Mouse (Mus musculus) ovary, postnatal 10 days (tissue): ENCODE data around the gene Hist1h3c.
A peak's percentile ranks its signal among the peaks of the same experiment; 100 is the strongest.
"Not testable (repeated sequence)": the region's sequence is repeated elsewhere in the genome, so short reads cannot be mapped to it uniquely, and the experiment has no call there.

Source experiments
- DNase-seq: peaks from one replicate; pipeline ENCODE4 v3.0.0; 2022; ENCODE audit warnings: low spot score

The Hist1h3c gene

DNA sequence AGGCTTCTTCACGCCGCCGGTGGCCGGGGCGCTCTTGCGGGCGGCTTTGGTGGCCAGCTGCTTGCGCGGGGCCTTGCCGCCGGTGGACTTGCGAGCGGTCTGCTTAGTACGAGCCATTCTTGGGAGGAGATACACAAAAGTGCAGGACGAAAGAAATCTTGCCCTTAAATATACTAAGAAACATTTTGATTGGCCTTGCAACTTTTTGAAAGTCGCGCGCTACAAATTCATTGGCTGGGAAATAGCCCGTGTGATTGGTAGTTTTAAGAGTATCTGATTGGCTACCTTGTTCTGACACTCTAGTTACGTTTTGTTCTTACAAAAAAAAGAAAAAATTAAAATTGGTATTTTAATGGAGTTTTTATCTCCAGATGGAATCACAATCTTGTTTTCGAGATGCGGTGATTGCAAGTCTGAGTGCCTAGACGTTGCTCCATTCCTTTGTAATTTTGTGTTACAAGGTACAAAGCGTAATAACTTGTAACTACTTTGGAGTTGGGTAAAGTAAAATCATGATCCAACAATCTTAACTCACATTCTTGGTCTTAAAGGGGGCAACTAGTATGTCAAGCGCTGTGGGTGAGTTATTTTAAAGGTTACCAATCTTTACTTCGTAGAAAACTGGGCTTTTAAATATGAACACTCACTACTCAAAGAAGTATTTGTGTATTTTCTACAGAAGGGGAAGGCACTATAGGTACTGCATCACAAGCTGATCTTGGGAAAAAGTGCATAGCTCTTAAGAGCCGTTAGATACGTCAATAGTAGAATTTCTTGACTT, at the start of gene Hist1h3c:
Hist1h3c (minus strand) TSS at position 222 of the 781 bp plus-strand sequence.
- DNase-seq = no peak

DNA sequence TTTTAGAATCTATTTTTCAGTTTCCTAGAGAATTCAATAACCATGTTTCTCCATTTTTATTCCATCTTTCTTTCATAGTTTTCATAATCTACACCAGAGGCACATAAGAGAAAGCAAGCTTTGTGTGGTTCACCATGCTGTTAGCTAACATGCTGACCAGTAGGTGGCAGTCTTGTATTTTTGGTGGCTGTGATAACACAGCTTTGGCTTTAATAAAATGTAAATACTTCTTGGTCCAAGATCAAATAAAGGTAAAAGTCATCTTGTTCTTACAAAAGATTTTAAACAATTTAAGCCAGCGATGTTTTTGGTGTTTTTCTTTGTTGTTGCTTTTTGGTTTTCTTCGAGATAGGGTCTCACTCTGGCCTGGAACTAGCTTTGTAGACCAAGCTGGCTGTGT, 47.1 kb upstream of the Hist1h3c start:
- no peak for DNase-seq

DNA sequence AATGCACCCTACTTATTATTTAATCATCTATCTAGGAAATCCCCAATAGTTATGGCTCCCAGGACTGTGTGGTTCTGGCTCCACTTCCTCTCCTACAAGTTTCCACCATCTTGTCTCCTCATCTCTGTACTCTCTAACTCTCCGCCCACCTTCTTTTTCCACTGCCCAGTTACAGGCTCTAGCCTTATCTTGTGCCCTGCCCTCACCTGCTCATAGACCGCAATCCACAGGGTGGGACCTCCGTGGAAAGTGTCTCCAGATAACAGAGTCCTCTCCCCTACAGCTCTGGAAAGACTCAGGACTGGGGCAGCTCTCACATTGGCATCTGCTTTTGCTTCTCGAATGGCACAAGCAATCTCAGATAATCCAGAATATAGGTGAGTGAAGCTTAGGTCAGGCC, 33.6 kb upstream of the Hist1h3c start:
- DNase-seq = no peak

DNA sequence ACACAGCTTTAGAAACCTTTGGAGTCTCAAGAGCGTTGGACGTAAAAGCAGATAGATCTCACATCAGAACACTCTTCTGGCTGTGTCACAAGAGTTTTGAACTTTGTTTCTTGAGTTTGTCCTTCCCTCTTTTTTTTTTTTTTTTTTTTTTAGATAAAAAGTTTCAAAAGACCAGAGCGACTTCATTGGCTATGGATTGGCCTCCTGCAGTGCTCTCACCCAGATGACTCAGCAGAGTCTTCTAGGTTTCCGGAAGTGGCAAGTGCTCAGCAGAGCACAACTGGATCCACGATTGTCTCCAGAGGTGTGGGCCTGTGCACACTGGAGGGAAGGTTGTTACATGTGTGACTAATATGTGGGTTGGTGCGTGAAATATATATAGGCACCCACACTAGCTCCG, 32.9 kb upstream of the Hist1h3c start:
- DNase-seq = no peak

DNA sequence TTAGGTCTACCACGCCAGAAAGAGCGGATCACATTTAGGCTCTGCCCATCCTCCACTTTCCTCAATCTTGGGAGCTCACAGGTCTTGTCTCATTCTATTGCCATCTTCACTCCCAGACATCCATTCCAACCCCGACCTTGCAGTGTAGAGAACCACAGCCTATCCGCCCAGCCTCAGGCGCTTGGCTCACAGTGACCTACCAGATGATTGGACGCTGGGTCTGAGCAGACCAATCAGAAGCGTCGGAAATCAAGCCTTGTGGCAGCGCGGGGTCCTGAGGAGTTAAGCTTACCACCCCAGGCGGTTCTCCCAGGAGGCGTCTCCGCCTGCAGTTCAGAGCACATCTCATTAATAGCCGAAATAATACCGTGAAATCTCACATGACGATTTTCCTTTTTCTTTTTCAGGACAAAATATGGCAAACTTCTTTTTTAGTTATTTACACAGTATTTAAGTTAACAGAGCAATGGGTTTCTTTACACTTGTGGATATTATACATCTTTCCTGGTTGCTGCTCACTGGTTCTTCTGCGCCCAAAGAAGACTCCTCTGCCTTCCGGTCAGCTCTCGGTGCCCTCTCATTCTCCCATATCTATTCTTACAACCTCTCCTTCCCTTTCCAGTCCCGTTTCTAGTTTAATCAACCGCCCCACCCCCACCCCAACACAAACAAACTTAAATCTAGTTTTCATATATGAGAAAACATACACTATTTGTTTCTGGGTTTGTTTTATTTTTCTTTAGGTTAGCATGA, 27.3 kb upstream of the Hist1h3c start:
- DNase-seq = no peak

DNA sequence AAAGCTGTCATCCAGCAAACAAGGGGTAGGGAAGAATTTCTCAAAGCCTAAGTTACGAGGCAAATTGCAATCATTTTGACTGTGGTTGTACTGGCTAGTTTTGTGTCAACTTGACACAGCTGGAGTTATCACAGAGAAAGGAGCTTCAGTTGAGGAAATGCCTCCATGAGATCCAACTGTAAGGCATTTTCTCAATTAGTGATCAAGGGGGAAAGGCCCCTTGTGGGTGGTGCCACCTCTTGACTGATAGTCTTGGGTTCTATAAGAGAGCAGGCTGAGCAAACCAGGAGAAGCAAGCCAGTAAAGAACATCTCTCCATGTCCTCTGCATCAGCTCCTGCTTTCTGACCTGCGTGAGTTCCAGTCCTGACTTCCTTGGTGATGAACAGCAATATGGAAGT, 24.2 kb upstream of the Hist1h3c start, which contains the start of gene Trim38:
Trim38 (plus strand) TSS at position 301 of the 400 bp plus-strand sequence.
- not testable (repeated sequence) for DNase-seq

DNA sequence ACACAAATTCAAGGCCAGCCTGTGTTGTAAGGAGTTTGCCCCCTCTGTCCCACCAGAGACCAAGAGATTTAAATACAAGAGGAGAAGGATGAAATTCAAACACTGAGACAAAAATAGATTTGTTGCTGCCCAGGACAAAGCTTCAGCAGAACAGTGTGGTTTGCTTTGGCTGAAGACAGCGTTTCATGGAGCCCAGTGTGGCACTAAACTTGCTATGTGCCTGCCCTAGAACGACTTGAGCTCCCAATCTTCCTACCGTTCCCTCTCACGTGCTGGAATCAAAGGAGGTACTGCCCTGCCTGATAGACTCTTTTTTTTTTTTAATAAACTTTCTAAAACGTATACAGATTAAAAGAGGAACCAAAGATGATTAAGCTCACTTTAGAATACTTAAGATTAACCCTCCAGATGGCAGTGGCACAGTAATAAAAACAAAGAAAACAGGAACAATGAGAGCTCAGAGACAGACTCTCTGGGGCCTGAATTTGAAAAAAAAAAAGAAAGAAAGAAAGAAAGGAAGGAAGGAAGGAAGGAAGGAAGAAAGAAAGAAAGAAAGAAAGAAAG, 23.5 kb upstream of the Hist1h3c start:
- DNase-seq = no peak

DNA sequence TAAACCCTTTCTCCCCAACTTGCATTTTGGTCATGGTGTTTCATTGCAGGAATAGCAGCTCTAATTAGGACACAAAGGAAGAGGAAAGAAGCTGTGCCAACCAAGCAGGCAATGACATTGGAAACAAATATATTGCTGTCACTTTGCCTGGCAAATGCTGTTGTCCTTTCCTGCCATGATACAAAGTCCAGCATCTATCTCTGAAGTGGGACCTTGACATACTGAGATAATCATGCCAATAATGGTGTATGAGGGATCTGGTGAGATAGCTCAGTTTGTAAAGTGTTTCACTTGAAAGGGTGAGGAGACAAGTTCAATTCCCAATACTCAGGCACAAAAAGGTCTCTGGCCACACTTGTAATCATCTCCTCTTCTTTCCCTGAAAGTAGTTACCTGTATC, 21.4 kb upstream of the Hist1h3c start:
- no peak for DNase-seq

DNA sequence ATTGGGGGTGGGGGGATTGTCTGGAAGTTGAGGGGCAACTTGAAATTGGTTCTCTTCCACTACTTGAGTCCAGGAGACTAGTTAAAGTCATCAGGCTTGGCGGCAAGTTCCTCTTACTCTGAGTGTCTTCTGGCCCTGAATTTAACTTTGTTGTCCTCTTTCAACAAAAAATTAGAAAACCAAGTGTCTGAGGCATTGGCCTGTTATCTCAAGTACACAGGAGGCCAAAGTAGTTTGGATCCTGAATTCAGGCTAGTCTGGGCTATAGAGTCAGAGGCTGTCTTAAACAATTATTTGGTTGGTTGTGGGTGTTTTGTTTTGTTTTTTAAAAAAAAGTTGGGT, 19.7 kb upstream of the Hist1h3c start:
- DNase-seq = no peak

DNA sequence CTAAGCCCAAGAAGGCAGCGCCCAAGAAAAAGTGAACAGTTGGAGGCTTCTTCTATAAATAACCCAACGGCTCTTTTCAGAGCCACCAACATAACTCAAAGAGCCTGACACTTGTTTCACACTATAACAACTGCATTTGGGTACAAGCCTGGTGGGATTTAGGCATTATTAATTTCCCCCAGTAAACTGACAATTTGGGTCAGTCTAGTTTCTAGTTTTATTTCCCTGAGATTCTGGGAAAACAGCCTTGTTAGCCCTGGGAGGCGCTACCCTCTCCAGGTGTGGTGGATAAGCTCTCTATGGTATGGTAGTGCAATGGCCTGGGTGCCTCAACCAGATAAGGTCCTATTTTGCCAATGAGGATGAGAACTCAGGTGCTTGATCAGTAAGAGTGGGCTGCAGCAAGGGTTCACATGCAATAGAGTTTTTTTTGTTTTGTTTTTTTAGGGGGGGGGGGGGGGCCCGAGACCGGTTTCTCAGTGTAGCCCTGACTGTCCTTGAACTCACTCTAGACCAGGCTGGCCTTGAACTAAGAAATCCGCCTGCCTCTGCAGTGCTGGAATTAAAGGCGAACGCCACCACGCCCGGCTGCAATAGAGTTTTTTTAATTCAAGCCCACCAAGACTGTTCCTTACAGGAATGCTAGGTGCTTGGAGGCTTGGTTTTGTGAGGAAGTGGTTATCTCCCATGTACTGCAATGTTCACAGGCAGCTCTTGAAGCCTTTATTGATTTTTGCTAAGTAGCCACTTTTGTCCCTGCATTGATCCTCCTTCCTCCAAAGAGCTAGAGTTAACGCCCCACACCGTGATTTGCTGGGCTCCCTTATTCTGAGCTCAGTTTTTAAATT, 19.1 kb upstream of the Hist1h3c start:
- DNase-seq = no peak

DNA sequence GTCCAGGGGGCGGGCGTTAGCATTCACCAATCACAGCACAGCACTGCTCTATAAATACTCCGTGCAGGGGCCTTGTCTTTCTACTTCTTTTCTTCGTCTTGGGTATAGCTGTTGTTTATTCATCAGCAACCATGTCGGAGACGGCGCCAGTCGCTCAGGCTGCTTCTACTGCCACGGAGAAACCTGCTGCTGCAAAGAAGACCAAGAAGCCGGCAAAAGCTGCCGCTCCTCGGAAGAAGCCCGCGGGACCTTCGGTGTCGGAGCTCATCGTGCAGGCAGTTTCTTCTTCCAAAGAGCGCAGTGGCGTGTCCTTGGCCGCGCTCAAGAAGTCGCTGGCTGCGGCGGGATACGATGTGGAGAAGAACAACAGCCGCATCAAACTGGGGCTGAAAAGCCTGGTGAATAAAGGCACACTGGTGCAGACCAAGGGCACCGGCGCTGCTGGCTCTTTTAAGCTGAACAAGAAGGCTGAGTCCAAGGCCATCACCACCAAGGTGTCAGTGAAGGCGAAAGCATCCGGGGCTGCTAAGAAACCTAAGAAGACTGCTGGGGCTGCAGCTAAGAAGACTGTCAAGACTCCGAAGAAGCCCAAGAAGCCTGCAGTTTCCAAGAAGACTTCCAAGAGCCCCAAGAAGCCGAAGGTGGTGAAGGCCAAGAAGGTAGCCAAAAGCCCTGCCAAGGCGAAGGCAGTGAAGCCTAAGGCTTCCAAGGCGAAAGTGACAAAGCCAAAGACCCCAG, 18.4 kb upstream of the Hist1h3c start, which contains the start of gene Hist1h1a:
Hist1h1a (plus strand) TSS at position 81 of the 738 bp plus-strand sequence.
- peak; percentile 62 for DNase-seq

DNA sequence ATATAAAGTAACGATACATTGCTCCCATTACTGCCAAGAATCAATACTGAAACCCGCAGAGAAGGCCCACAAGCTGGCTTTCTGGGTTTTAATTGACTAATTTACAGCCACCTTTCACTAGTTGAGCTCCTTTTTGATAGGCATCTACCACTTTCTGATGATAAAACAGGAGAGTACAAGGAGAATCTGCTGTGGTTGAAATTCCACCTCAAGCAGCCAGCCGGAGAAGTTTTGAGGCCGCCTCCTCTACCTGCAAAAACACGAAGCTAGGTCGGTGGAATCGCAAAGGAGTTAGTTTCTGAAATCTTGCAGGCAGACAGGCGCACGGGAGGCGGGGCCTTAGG, 17.8 kb upstream of the Hist1h3c start:
- DNase-seq = no peak

DNA sequence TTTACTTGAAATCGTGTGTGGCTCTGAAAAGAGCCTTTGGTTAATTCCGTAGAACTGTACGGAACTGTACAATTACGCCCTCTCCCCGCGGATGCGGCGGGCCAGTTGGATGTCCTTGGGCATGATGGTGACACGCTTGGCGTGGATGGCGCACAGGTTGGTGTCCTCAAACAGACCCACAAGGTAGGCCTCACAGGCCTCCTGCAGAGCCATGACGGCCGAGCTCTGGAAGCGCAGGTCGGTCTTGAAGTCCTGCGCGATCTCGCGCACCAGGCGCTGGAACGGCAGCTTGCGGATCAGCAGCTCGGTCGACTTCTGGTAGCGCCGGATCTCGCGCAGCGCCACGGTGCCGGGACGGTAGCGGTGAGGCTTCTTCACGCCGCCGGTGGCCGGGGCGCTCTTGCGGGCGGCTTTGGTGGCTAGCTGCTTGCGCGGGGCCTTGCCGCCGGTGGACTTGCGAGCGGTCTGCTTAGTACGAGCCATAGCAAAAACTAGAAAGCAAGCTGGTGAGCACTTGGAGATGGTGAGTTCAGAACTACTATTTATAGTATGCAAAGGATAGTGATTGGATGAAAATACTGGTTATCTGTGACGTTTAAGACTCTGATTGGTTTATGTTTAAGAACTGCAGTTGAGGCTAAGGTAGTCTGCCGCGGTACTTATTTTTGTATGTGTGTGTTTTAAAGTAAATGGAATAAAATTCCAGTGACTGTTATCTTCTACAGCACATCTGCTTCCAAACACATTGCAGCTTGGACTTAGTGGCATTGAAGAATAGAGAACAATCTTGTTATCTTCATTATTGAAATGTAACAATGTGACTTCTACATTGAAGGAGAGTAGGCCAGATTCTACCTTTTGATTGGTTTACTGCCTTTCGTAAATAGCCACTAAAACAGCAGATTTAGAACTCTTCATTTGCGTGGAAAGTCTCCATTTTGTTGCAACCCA, 16.7 kb upstream of the Hist1h3c start, which contains the start of gene Hist1h3a:
Hist1h3a (minus strand) TSS at position 516 of the 951 bp plus-strand sequence.
- DNase-seq = not testable (repeated sequence)

DNA sequence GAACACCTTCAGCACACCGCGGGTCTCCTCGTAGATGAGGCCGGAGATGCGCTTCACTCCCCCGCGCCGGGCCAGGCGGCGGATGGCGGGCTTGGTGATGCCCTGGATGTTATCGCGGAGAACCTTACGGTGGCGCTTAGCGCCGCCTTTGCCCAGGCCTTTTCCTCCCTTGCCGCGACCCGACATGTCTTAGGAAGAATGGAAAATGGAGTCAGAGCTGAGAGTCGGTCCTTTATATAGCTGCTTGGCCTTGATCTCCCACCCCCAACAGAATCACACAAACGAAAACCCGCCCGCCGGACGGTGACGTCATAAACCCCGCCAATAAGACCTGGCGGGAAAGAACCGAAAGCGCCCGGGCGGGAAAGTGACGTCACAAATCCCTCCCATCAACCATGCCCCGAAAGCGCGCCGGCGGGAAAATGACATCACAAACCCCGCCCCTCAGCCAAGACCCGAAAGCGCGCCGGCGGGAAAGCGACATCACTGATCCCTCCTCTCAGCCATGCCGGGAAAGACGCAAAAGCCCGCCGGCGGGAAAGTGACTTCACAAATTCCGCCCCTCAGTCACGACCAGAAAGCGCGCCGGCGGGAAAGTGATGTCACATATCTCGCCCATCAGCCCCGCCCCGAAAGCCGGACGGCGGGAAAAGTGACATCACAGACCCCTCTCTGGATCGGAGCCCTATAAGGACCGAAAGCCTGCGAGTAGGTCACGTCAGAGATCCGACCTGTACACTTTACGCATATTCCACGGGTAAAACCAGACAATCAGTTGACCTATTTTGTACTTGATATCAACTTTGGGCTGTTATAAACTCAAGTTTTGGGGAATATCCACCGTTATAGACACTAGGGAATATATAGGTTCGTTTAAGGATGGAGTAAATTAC, 15.8 kb upstream of the Hist1h3c start, which contains the start of gene Hist1h4a:
Hist1h4a (minus strand) TSS at position 259 of the 893 bp plus-strand sequence.
- peak; percentile 93 for DNase-seq

DNA sequence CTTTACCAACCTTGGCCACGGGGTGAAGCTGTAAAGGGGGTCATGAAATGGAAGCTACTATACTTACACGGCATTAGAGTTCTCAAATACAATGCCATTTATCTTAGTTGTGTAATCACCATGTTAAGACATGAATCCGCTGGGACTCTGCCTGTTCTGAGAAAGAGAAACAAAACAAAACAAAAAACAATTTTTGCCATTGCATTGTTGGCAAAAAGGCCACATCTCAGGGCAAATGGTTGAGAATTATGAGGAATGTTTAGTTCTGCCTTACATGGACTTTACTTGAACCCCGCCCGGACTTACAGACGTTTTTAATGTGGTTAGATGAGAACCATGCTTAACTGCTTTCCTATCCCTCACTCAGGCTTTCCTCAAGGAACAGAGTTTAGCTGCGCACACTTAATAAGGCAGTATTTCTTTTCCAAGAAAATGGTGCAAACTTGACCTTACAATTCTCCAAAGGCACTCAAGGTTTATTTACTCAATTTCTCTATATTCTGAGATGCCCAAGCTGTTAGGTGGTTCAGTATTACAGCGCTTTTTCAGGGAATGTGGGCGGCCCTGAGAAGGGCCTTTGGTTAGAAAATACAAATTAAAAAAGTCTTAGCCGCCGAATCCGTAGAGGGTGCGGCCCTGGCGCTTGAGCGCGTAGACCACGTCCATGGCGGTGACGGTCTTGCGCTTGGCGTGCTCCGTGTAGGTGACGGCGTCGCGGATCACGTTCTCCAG, 15.0 kb upstream of the Hist1h3c start:
- DNase-seq = no peak

DNA sequence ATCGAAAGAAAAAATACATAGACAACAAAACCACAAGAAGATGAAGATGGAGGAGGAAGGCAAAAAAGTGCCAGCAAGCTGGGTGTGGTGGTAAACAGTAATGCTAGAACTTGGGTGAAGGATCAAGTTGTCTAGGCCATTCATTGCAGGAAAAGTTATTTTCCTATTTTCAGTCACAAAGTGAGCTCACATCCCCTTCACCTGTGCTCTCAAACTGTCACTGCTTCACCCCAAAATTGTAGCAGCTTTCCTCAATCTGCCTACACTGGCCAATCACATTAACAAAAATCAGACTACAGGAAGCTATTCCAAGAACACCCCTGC, 14.5 kb upstream of the Hist1h3c start:
- no peak for DNase-seq

DNA sequence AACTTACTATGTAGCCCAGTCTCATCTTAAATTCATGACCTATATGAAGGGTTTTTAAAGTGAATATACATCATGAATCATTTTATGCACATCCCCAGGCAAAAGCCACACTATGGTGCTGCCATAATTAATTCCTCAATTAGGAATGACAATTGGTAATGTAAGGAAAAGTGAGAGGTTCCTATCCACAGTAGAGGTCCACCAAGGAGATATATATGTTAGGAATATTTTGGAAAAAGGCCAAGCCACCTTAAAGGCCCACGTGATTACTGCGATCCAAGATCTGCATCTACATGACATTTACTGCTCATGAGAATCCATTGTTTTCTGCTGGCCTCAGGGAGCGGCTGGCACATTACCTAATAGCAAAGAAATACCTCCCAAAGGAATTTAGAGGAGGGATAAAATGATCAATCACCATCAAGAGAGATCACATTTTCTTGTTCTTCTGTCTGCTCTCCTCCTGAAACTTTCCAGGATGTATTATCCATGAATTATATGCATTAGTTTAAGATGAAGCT, 13.9 kb upstream of the Hist1h3c start:
- DNase-seq = no peak

DNA sequence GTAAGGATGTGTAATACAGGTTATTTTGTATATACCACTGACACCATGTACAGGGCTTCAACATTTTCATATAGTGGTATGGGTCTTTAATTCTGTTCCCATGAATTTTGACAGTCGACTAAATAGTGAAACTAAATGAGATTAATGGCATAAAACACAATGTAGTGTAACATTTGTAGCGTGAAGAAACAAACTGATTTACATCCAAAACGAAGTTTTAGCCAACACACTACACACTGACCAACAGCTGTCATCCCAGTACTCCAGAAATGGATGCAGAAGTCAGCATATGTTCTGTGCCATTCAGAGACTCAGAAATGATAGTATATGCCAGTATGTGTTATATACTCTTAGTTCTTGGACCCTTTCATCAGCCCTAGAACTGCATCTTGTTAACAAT, 12.5 kb upstream of the Hist1h3c start:
- DNase-seq = no peak
